Mouse (Mus musculus): ENCODE measurements at regions not wholly inside any gene's neighbourhood (a gene's known extent, or its start where the extent isn't known, plus 50 kb on each side); places are given as distances from the start of the nearest gene placed in this dataset.

GRCm38 (mm10) chr10:17214065-17214440, 509.0 kb upstream of the Cited2 start:
- TF ChIP-seq CTCF (conservative IDR thresholded peaks at IDR 0.05; ENCODE audit: low read length) = no peak
- no peak for TF ChIP-seq POU5F1 (IDR thresholded peaks at IDR 0.05; ENCODE audit: borderline replicate concordance, low read length)
